Mouse (Mus musculus) kidney, adult 11 months (tissue): ENCODE results near the gene Ccdc153.
A peak's percentile ranks its signal among the peaks of the same experiment; 100 is the strongest.

Source experiments
- DNase-seq: peaks from one replicate; pipeline ENCODE4 v3.0.0; 2022

Ccdc153 gene

GRCm38 (mm10) chr9:44240911-44241310 is 435 bp downstream of the Ccdc153 start:
- no peak for DNase-seq

DNA sequence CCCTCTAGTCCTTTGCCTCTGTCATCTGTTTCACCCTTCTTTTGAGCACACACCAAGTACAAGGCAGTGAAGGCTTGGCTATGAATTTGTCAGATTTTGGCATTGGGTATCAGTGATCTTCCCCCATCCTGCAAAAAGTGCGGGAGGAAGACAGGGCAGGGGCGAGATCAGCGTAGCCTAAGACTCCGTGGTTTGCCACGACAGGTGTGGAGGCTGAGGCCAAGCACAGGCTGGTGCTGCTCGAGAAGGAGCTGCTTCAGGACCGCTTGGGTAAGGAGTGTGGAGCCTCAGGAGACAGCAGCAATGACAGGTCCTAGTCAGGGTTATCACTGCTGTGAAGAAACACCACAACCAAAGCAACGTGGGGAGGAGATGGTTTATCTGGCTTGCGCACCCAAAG is 942 bp downstream of the Ccdc153 start:
- DNase-seq = no peak

GRCm38 (mm10) chr9:44243621-44244020 is 3.1 kb downstream of the Ccdc153 start:
- DNase-seq = peak; percentile 59

GRCm38 (mm10) chr9:44247907-44248306 is 7.4 kb downstream of the Ccdc153 start:
- DNase-seq = no peak

DNA sequence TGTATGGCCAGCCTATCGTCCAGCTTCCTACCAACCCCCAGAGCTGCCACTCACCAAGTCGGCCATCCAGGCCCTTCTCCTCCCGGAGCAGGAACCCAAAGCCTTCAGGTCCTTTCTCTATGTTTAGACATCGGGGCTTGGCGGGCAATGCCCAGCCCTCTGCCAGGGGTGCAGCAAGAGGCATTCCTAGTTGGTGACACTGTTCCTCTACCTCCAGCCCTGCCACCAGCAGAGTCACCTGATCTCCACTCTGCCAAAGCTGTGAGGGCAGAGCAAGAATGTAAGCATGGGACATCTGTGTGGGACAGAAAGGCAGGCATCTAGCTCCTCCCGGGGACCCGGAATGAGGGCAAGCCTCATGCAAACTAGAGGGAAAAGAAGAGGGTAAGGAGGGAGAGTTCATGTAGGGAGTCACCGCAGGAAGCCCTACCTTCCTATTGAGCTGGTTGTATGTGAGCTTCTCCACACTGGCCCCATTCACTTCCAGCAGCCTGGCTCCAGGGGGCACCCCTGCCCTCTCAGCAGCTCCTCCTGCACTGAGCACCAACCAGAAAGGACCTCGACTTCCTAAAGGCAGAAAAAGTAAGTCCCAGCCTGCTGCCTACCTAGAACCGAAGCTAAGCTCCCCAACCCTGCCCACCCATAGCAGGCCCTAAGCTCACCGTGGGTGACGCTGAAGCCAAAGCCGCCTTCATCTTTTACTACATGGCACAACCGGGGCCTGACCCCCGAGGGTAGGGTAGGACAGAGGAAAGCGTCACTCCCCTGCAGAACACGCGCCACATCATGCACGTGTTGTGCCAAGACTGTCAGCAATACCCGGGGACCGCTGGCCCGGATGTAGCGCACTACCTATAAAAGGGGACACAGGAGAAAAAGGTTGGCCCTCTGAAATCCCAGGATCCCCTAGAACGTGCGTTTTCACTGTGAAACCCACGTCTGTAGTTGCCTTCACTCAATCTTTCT is 9.0 kb downstream of the Ccdc153 start:
- DNase-seq = peak; percentile 71

- DNase-seq = no peak
Measured at GRCm38 (mm10) chr9:44250445-44250844, 10.0 kb downstream of the Ccdc153 start.

DNA sequence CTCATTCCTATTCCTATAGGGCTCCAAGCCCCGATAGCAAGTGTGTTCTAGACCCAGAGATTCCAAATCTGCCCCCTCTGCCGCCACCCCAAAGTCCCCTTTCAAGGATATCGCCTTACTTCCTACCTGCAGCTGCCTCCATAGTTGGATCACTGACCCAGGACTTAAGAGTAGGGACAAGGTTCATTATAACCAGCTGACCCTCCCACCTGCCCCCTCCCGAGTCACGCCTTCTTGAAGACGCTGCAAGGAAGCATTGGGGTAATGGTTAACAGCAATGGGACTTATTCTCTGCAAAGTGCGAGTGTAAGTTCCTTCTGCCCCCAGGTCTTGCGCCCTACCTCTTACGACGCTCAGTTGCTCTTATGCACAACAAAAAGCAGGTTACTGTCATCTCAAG is 10.8 kb downstream of the Ccdc153 start, which contains the start of gene Pdzd3:
Pdzd3 (minus strand) TSS at position 158 of the 400 bp plus-strand sequence.
- peak; percentile 83 for DNase-seq

DNA sequence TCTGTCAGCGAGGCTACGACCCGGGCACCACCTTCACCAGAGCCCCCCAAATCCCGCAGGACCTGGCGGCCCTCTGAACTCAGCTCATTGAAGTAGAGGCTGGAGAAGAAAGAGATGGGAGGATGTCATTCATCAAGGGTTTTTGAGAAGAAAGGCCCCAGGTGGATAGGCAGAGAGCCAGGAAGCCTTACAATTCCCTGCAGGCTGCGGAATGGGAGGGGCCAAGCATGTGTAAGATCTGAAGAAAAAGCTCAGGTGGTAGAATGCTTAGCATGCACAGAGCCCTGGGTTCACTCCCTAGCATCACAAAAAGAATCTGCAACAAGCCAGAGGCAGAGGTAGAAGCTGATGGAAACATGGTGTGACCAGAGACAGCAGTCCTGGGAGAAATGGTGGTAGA is 13.0 kb downstream of the Ccdc153 start:
- DNase-seq = no peak

DNA sequence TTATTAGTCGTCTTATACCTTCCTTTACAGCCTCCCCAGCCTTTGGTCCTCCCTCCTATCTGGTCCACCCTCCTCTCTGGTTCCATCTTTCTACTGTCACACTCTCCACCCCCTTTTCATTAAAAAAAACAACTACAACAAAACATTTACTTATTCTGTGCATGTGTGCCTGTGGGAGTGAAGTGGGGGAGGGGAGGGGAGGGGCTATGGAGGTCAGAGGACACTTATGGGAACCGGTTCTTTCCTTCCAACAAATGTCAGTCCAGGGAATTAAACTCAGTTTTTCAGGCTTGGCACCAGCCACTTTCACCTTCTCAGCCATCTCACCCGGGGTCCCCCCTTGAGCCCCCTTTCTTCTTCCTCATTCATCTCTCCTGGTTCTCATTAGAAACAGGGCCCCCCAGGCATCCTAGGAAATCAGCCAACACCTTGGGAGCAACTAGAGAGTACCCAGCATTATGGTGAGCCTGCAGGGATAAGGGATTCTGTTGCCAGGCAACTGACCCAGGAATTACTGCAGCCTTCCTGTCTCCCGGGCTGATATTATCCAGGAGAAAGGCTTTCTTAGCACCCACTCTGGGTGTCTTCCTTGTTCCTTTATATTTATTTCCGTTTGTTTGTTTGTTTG is 14.1 kb downstream of the Ccdc153 start:
- no peak for DNase-seq

DNA sequence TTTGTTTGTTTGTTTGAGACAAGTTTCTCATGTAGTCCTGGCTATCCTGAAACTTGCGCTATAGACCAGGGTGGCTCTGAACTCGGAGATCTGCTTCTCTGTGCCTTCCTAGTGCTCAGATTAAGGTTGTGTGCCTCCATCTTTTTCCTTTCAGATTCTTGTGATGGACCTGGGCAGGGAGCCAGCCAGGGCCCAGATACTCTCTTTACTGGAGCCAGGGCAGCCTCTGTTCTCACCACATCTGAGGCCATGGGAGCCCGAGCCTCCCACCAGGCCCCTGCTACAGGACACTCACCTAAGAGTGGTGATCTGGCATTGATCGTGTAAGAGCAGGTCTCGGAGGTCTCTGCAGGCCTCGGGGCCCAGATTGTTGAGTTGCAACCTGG is 14.7 kb downstream of the Ccdc153 start:
- no peak for DNase-seq

- DNase-seq = no peak
Measured at GRCm38 (mm10) chr9:44256213-44256612, 15.7 kb downstream of the Ccdc153 start.

DNA sequence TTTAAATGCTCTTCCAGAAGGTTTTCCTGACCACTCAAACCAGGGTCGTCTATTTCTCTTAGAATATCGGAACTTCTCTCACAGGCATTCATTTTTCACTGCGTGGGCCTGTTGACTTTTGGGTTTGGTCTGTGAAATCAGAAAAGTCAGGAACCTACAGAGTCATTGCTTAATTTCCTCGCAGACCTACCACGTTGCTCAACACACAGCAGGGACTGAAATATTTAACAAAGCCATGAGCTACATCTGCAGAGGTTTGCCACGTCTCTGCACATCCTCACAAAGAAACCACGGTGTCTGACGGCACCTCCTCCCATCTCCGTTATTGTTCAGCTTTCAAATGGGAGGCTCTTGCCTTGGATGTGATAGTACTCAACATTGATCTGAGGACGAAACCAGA is 18.5 kb downstream of the Ccdc153 start:
- DNase-seq = no peak

- no peak for DNase-seq
Measured at GRCm38 (mm10) chr9:44261388-44261787, 20.9 kb downstream of the Ccdc153 start.

DNA sequence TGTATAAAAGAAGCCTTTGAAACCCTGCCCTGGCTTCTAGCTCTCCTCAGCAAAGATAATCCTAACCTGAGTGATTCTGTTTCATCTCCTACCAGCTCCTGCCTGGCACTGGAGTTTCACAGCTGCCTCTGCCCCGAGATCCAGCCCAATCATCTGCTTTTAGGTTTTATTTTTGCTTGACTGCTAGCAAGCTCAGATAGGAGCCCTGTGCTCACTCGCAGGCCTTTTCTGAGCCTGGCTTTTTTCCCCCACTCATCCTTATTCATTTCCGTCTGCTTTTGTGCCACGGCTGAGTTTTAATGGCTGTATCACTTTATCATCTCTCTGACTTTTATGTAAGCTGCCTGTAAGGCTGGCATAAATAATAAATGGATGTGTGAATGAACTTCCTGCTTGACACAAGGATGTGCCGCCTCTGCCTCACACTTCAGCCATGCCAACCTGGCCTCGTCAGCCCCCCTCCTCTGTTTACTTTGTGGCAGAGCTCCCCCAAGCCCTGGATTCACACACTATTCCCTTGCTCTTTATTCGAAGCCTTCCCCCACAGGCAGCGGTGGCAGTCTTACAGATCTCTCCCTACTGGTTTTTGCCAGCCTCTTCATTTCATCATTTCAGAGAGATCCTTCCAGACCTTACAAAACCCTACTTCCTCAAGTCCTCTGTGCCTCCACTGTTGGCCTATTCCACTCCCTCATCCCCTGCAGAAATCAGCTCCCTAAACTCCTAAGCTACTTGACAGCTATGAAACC is 26.2 kb downstream of the Ccdc153 start:
- no peak for DNase-seq

GRCm38 (mm10) chr9:44267319-44268026 is 27.0 kb downstream of the Ccdc153 start:
- DNase-seq = no peak

DNA sequence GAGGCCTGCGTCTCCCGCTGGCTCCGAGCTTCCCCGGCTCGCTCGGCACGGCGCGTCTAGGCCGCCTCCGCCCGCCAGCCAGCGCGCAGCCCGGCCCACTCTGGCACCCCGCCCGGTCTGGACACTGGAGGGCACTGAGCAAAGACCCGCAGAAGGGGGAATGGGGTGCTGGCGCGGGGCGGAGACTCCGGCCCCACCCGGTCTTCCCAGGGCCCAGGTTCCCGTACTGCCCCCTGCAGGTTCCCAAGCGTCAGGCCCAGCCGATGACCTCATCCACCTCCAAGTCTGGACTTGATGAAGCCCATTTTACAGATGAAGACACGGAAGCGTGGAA is 27.5 kb downstream of the Ccdc153 start:
- DNase-seq = peak; percentile 92

GRCm38 (mm10) chr9:44268432-44268831 is 28.0 kb downstream of the Ccdc153 start, which contains the start of gene Nlrx1:
Nlrx1 (minus strand) TSS chr9:44268599.
- no peak for DNase-seq

DNA sequence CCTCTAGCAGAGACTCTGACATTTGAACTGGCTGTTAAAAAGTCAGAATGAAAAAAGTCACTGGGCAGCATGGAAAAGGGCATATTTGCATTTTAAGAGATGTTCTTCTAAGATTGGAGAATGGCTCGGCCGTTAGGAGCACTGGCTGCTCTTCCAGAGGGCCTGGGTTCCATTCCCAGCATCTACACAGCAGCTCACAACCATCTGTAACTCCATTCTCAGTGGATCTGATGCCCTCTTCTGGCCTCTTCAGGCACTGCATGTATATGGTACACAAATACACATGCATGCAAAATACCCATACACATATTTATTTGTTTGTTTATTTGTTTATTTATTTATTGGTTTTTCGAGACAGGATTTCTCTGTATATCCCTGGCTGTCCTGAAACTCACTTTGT is 28.6 kb downstream of the Ccdc153 start:
- DNase-seq = no peak

- no peak for DNase-seq
Measured at GRCm38 (mm10) chr9:44269973-44270372, 29.5 kb downstream of the Ccdc153 start.

DNA sequence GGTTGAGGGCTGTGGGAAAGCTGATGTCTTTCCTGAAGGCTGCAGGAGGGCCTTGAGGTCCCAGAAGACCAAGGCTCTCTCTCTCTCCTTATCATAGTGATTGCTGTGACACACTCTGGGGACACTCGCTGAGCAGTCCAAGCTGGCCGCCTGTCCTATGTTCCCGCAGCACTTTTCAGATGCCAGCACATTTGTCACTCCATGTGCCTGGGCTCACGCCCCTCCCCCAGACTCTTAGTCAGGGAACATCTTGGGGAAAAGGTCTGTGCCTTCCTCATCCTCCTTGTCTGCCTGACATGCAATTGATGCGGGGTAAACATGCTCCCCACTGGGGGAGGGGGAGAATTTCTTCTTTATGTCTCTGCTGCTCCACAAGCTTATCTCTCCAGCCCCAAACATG is 42.7 kb downstream of the Ccdc153 start:
- no peak for DNase-seq

DNA sequence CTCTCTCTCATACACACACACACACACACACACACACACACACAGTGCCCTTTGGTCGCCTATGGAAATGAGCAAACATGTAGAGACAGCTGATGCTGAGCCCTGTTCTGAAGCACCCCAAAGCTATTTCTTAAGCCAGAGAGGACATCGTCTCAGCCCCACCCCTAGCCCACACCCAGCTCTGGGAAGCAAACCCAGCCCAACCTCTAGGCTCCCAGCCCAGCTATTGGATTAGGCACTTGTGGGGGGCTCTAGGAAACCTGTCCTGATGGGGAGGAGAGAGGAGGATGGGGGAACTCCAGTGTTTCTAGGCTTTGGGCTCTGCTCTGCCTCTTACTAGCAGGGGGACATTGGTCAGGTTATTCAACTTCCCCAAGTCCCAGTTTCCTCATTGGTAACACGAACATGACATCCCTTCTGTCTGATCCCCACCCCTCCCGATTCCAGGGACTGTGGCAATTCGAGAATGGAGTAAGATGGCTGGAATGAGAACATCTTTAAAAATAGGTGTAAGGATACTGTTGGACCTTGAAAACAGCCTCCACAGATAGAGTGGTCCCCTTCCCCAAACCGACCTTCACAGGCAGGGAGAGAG is 45.9 kb downstream of the Ccdc153 start:
- DNase-seq = no peak

DNA sequence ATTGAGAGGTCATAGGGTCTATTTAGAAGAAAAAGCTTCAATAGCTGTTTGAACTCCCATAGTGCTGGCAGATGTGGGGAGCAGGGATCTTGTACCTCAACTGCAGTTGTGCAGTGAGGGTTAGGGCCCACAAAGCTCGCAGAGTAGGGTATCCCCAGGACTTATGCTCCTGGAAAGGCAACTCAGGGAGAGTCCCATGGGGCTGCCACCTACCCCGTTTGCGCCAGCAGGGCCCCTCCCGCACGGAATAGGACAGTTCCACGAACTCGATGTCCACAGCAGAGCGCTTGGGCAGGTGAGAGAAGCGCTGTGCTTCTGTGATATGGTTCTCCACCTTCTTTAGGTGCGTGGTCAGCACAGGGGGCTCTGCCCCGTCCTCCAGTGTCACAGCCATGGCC is 46.5 kb downstream of the Ccdc153 start:
- DNase-seq = no peak
